Mouse (Mus musculus) cerebellum, adult 11-12 months (tissue): ENCODE results near the gene Pigk.

Experiments used
- DNase-seq: peaks from one replicate; pipeline ENCODE4 v3.0.0; 2022

Pigk gene

GRCm38 (mm10) chr3:152947031-152947640 lies 233.2 kb downstream of the Pigk start:
- DNase-seq: no peak

- no peak for DNase-seq
Measured at GRCm38 (mm10) chr3:152948556-152948955, 234.7 kb downstream of the Pigk start.

GRCm38 (mm10) chr3:152949233-152949777 lies 235.4 kb downstream of the Pigk start:
- DNase-seq: no peak

- no peak for DNase-seq
Measured at GRCm38 (mm10) chr3:152950299-152950698, 236.4 kb downstream of the Pigk start.

GRCm38 (mm10) chr3:152950914-152951313 lies 237.0 kb downstream of the Pigk start:
- DNase-seq: no peak

- no peak for DNase-seq
Measured at GRCm38 (mm10) chr3:152951634-152952545, 238.0 kb downstream of the Pigk start.

DNA sequence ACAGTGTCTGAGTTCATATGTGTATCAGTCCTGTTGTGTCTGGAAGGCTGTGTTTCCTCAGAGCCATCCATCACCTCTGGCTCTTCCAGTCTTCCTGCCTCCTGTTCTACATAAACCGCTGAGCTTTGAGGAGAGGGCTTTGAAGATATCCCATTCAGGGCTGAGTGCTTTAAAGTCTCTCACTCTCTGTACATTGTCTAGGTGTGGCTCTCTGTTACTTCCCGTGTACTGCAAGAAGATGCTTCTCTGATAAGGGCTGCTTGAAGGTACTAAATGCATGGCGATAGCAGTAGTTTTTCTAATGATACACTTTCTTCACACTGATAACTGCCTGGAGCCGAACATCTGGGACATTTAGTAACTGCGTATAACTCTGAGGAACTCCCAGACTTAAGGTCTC lies 242.1 kb downstream of the Pigk start:
- DNase-seq: no peak

DNA sequence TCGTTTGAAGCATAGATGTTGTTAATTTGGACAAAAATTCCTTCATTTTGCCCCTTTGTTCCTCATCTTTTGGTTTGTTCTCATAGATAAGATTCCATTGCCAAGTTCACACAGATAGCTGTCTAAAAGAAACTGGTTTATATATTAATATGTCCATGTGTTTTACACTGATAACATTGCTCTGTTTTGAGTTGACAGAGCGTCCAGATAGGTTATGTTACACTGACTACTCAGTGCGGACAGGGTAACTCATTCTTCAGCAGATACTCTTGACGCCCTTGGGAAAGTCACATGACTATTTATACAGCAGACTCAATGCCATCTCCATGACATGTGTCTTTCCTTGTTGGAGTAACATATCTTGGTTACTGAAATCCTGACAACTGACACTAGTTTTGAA lies 242.9 kb downstream of the Pigk start:
- DNase-seq: no peak

DNA sequence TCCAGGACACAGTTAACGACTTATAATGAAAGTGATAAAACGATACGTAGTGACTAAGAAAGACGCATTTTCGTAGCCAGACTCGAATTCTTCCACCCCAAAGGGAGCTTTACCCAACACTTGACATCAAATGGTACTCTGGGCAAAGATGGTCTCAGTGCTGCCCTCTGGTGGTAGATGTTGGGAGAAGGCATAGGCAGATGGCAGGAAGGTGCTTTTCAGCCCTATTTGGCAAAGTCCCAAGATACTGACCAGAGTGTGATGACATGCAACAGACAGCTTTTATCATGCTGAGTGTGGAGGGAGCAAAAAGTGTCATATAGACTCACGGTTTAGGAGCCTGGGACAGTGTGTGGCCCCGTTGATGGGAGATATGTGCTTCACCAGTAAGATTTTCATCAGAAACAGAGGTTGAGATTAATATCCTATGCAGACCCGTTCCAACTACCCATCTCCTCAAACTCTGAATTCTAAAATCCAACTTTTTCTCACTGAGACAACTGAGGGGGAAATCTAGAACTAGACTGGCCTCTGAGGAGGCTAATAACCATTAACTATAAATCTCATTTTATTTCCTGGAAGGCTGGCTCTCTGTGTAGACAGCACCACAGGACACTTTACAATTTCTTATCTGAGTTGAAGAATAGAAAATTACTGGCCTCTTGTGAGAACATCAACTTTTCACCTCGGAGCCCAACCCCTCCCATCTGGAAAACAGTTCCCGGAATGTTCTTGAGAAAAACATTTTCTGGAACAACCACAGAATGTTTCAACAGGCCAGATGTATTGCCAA lies 244.7 kb downstream of the Pigk start:
- peak; percentile 22 for DNase-seq

DNA sequence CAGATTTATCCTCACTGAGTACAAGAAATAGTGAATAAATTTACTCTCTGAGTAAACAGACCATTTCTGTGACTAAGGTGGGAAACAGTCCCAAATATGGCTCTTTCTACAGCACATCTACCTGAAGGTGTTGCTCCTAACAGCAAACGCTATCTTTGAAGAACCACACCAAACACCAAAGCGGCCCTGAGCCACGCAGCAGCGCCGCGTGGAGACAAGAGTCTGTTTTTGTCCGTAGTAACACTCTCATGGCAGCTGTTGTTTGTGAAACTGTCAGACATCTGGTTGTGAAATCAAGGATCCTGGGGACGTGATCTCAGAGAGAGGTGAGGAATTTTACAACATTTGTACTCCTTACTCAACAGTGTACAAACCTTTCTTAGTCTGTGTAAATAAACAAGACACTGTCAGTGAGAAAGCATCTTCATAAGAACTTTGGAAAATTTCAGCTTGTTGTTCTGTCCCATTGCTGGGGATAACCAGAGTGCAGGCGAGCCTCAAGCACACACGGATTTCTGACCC lies 248.0 kb downstream of the Pigk start:
- DNase-seq: no peak

DNA sequence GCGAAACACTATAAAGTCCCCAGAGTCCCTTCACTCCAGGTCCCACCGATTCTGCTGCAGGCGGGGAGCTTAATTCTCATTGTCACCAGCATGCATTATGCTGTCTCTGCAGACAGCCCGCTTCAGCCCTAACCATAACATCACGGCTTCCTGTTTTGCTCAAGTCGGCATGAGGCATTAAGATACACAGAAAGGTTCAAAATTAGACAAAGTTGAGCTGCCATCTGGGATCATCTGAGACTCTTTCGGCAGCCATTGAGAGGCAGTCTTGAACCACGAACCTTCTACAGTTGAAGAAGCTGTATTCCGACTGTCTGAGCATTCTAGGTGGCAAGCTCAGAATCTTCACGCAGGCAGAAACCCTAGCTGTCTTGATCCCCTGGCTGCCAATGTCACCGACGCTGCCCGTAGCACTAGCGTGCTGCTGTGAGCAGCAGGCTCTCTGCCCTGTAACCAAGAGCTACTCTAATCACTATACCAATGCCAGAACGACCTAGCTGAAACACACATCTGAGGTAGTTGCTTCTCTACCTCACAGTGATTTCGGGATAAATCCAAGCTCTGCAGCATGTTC lies 256.0 kb downstream of the Pigk start:
- DNase-seq: no peak

DNA sequence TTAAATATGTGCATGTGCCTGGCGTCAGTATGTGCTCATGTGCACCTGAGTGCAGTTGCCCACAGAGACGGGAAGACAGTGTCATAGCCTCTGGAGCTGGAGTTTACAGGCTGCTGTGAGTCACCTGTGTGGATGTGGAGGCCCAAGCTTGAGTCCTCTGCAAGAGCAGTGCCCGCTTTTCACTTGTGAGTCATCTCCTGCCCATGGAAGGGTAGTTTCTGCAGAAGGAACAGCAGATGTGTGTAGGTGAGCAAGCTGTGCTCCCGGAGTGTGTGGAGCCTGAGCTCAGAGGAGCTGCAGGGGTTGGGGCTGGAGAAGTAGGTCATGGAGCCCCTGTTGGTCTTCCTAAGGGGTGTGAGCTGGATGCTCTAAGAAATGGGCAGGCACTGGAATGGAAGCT lies 257.5 kb downstream of the Pigk start:
- no peak for DNase-seq

GRCm38 (mm10) chr3:152979481-152980092 lies 265.7 kb downstream of the Pigk start:
- DNase-seq: no peak

GRCm38 (mm10) chr3:152980431-152980830 lies 266.5 kb downstream of the Pigk start:
- no peak for DNase-seq

GRCm38 (mm10) chr3:152980978-152981974 lies 267.4 kb downstream of the Pigk start:
- DNase-seq: peak; percentile 12

- DNase-seq: no peak
Measured at GRCm38 (mm10) chr3:152981988-152982387, 268.1 kb downstream of the Pigk start, which contains the start of gene St6galnac5. Gene St6galnac5, minus strand, starts transcription at chr3:152982246.

DNA sequence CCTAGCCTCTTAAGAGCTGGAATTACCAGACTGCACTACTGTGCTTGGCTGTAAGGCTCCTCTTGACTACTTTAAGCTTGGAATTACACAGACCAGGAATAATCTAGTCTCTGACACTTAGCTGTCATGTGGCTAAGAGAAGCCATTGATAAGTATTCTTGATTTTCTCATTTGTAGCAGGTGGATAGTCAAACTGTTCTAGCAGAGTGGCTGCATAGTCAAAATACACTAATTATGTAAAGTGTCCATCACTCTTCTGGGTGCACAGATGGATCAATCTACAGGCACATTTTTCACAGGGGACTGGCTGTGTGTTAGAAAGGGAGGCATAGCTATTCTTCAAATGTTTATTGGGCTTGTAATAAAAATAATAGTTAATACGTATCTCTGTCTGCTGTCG lies 276.9 kb downstream of the Pigk start:
- DNase-seq: no peak

GRCm38 (mm10) chr3:152993608-152994007 lies 279.7 kb downstream of the Pigk start:
- no peak for DNase-seq

DNA sequence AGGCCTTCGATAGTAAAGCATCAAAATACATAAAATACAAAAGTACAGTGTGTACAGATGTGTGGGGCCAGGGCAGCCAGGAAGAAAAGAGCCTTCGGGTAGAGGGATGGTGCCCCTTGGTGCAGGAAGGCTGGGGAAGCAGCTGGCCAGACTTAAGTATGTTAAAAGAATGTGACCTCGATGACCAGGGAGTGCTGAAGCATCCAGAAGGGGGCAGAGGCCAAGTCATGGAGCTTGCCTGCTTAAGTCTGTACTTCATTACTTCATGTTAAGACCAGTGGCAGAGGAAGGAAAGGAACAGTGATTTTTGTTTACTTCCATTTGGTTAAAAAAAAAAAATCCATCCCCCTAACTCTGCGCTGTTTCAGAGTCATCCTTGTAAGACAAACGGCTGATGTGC lies 284.2 kb downstream of the Pigk start:
- no peak for DNase-seq

GRCm38 (mm10) chr3:152998901-152999300 lies 285.0 kb downstream of the Pigk start:
- no peak for DNase-seq

- no peak for DNase-seq
Measured at GRCm38 (mm10) chr3:153006893-153007292, 293.0 kb downstream of the Pigk start.
